Mouse (Mus musculus) myocyte (in vitro differentiated cells): ENCODE measurements around the gene Clstn2. TPM values are rescaled to one million over a fixed set of nuclear protein-coding genes. Genes with fewer than 3 reads are reported as not detected.

Experiments used
- H3K27me3 ChIP-seq: one replicate; pipeline ENCODE4 v1.6.1; 2011; ENCODE audit not compliant: control insufficient read depth, insufficient read depth, insufficient read length
- H3K36me3 ChIP-seq: one replicate; pipeline ENCODE4 v1.6.1; 2011; ENCODE audit not compliant: control insufficient read depth, insufficient read depth
- H3K4me2 ChIP-seq: one replicate; pipeline ENCODE4 v1.6.1; 2011; ENCODE audit warnings: low read depth, control low read depth
- H3K4me3 ChIP-seq: one replicate; pipeline ENCODE4 v1.5.1; 2011; ENCODE audit warnings: mild to moderate bottlenecking, control low read depth, moderate library complexity
- H3K79me2 ChIP-seq: one replicate; pipeline ENCODE4 v1.6.1; 2011; ENCODE audit not compliant: control insufficient read depth, insufficient read depth
- H3ac ChIP-seq: one replicate; pipeline ENCODE4 v1.6.1; 2011; ENCODE audit not compliant: control insufficient read depth, insufficient read length
- CEBPB ChIP-seq: IDR thresholded peaks from 2 replicates; pipeline ENCODE4 v1.6.1; 2011; ENCODE audit warnings: mild to moderate bottlenecking, moderate library complexity; ENCODE audit not compliant: poor library complexity, insufficient read depth, severe bottlenecking
- E2F4 ChIP-seq: IDR thresholded peaks from one replicate; pipeline ENCODE4 v1.6.1; 2011; ENCODE audit warnings: mild to moderate bottlenecking, control low read depth, moderate library complexity; ENCODE audit not compliant: insufficient read depth
- MAX ChIP-seq: IDR thresholded peaks from one replicate; pipeline ENCODE4 v1.6.1; 2011; ENCODE audit warnings: low read depth, mild to moderate bottlenecking, control low read depth
- MYOD1 ChIP-seq, 3 experiments: IDR thresholded peaks; one replicate each; pipeline ENCODE4 v1.6.1; 2011; ENCODE audit warnings: control low read depth in 2 of 3, low read depth in 2 of 3, mild to moderate bottlenecking in 2 of 3, moderate library complexity in 1 of 3; ENCODE audit not compliant: insufficient read length in 2 of 3, control insufficient read depth in 1 of 3
- MYOG ChIP-seq, 3 experiments: IDR thresholded peaks; one replicate each; pipeline ENCODE4 v1.6.1; 2011; ENCODE audit warnings: control low read depth in 2 of 3, low read depth in 2 of 3, mild to moderate bottlenecking in 2 of 3; ENCODE audit not compliant: insufficient read length in 2 of 3, control insufficient read depth in 1 of 3, insufficient read depth in 1 of 3
- POLR2A ChIP-seq: IDR thresholded peaks from one replicate; pipeline ENCODE4 v1.6.1; 2011; ENCODE audit warnings: low read depth, mild to moderate bottlenecking, control low read depth, moderate library complexity; ENCODE audit not compliant: insufficient read length
- POLR2AphosphoS2 ChIP-seq: IDR thresholded peaks from one replicate; pipeline ENCODE4 v1.6.1; 2011; ENCODE audit warnings: low read depth, control low read depth; ENCODE audit not compliant: insufficient read length
- REST ChIP-seq: IDR thresholded peaks from one replicate; pipeline ENCODE4 v1.6.1; 2011; ENCODE audit warnings: mild to moderate bottlenecking, control low read depth, moderate library complexity; ENCODE audit not compliant: insufficient read depth, insufficient read length
- SRF ChIP-seq: IDR thresholded peaks from one replicate; pipeline ENCODE4 v1.6.1; 2011; ENCODE audit warnings: low read depth; ENCODE audit not compliant: control insufficient read depth, insufficient read length
- TCF12 ChIP-seq: IDR thresholded peaks from one replicate; pipeline ENCODE4 v1.6.1; 2011; ENCODE audit warnings: mild to moderate bottlenecking, control low read depth; ENCODE audit not compliant: poor library complexity, insufficient read depth, severe bottlenecking
- TCF3 ChIP-seq: IDR thresholded peaks from one replicate; pipeline ENCODE4 v1.6.1; 2011; ENCODE audit warnings: low read depth, control low read depth; ENCODE audit not compliant: insufficient read length
- USF1 ChIP-seq: IDR thresholded peaks from one replicate; pipeline ENCODE4 v1.6.1; 2011; ENCODE audit warnings: low read depth, mild to moderate bottlenecking, control low read depth, moderate library complexity
- polyA plus RNA-seq: library from polyadenylated mRNA; unstranded; fragments of >200 nt; fragmentation: generic; extraction: Trizol; gene quantifications from one replicate; pipeline ENCODE4 v1.2.1, GENCODE M21; 2012; ENCODE audit warnings: missing spikeins

Gene Clstn2
- polyA plus RNA-seq, 1 experiment, result 0.02 TPM

GRCm38 (mm10) chr9:97658736-97659135 is 374.2 kb downstream of the Clstn2 start:
- Histone ChIP-seq H3K4me2 (no peak overlapping the region), H3ac (no peak overlapping the region), H3K4me3 (no peak overlapping the region), H3K27me3 (no peaks in the 10 kb centered on the region), H3K36me3 (no peaks in the 10 kb centered on the region), H3K79me2 (no peaks in the 10 kb centered on the region)
- TF ChIP-seq CEBPB (no peak), POLR2A (no peak), SRF (no peak), TCF3 (no peak), USF1 (no peak), MAX (no peak), POLR2AphosphoS2 (no peak), MYOD1 (IDR thresholded peaks at IDR 0.05; ENCODE audit: control insufficient read depth in 1 of 3, insufficient read length in 2 of 3, low read depth in 2 of 3) (no peak), REST (no peak), E2F4 (no peak), TCF12 (no peak), MYOG (IDR thresholded peaks at IDR 0.05; ENCODE audit: control insufficient read depth in 1 of 3, insufficient read depth in 1 of 3, insufficient read length in 2 of 3, low read depth in 2 of 3) (no peak)

GRCm38 (mm10) chr9:97648409-97648808 is 384.6 kb downstream of the Clstn2 start:
- H3K27me3 ChIP-seq, result no peaks in the 10 kb centered on the region
- TF ChIP-seq POLR2AphosphoS2 (no peak), CEBPB (no peak), TCF12 (no peak), USF1 (no peak), MAX (no peak), MYOG (IDR thresholded peaks at IDR 0.05; ENCODE audit: control insufficient read depth in 1 of 3, insufficient read depth in 1 of 3, insufficient read length in 2 of 3, low read depth in 2 of 3) (no peak), TCF3 (no peak), MYOD1 (IDR thresholded peaks at IDR 0.05; ENCODE audit: control insufficient read depth in 1 of 3, insufficient read length in 2 of 3, low read depth in 2 of 3) (no peak), E2F4 (no peak)
- H3K4me2 ChIP-seq, result no peak overlapping the region
- no peaks in the 10 kb centered on the region for H3K36me3 ChIP-seq
- H3K79me2 ChIP-seq, result no peaks in the 10 kb centered on the region
- no peak overlapping the region for H3ac ChIP-seq
- no peak overlapping the region for H3K4me3 ChIP-seq

GRCm38 (mm10) chr9:97645746-97646145 is 387.2 kb downstream of the Clstn2 start:
- Histone ChIP-seq H3ac (no peak overlapping the region), H3K4me2 (no peak overlapping the region), H3K4me3 (no peak overlapping the region), H3K27me3 (no peaks in the 10 kb centered on the region), H3K36me3 (no peaks in the 10 kb centered on the region), H3K79me2 (no peaks in the 10 kb centered on the region)
- TF ChIP-seq POLR2A (no peak), MYOD1 (IDR thresholded peaks at IDR 0.05; ENCODE audit: control insufficient read depth in 1 of 3, insufficient read length in 2 of 3, low read depth in 2 of 3) (no peak), MAX (no peak), CEBPB (no peak), POLR2AphosphoS2 (no peak), TCF12 (no peak), USF1 (no peak), E2F4 (no peak), MYOG (IDR thresholded peaks at IDR 0.05; ENCODE audit: control insufficient read depth in 1 of 3, insufficient read depth in 1 of 3, insufficient read length in 2 of 3, low read depth in 2 of 3) (no peak), SRF (no peak), TCF3 (no peak), REST (no peak)

- no peak overlapping the region for H3ac ChIP-seq
- no peaks in the 10 kb centered on the region for H3K27me3 ChIP-seq
- H3K4me3 ChIP-seq, result no peak overlapping the region
- no peaks in the 10 kb centered on the region for H3K79me2 ChIP-seq
- TF ChIP-seq MYOG (IDR thresholded peaks at IDR 0.05; ENCODE audit: control insufficient read depth in 1 of 3, insufficient read depth in 1 of 3, insufficient read length in 2 of 3, low read depth in 2 of 3), result no peak
- no peak for TF ChIP-seq POLR2A
- no peak for TF ChIP-seq E2F4
- no peak for TF ChIP-seq USF1
- no peak for TF ChIP-seq CEBPB
- no peak for TF ChIP-seq REST
- TF ChIP-seq TCF3, result no peak
- TF ChIP-seq TCF12, result no peak
- no peak for TF ChIP-seq MYOD1 (IDR thresholded peaks at IDR 0.05; ENCODE audit: control insufficient read depth in 1 of 3, insufficient read length in 2 of 3, low read depth in 2 of 3)
- TF ChIP-seq POLR2AphosphoS2, result no peak
- H3K4me2 ChIP-seq, result no peak overlapping the region
- H3K36me3 ChIP-seq, result no peaks in the 10 kb centered on the region
Measured at GRCm38 (mm10) chr9:97642396-97642795, 390.6 kb downstream of the Clstn2 start.
